Mouse (Mus musculus) embryonic stem cell, embryonic (primary cell): ENCODE results near the gene Kcnq1.

ENCODE experiments used
- CTCF ChIA-PET, 4 experiments: fragments of 300-600 bp in 2 of 4; fragments of 350-600 bp in 2 of 4; sonication (Branson Sonifier 250); formaldehyde crosslinking; loops; one replicate each; lab custom pipeline; 2022; ENCODE audit warnings: inconsistent platforms in 2 of 4; lab: Charles Lee
- POLR2A ChIA-PET, 4 experiments: fragments of 300-600 bp in 2 of 4; fragments of 350-600 bp in 2 of 4; sonication (Branson Sonifier 250); formaldehyde crosslinking; loops; one replicate each; lab custom pipeline; 2022; ENCODE audit warnings: antibody characterized with exemption in 4 of 4, inconsistent platforms in 1 of 4; lab: Charles Lee

Gene Kcnq1

GRCm38 (mm10) chr7:143466099-143466677 is 360.0 kb downstream of the Kcnq1 start:
- POLR2A ChIA-PET, result interaction anchor here (0.5 to 5.6 kb wide), 34 partner anchors 9 to 903 kb away, joined by 3 to 54 read pairs (median 5); partner anchors contain the start of genes Nap1l4 (in 2 of the 4), Cars (in 1 of the 4), Cd81 (in 1 of the 4) and Phlda2 (in 1 of the 4)

GRCm38 (mm10) chr7:143467714-143468113 is 361.6 kb downstream of the Kcnq1 start:
- ChIA-PET CTCF (interaction anchor here (0.6 to 19.7 kb wide), 23 partner anchors 9 to 730 kb away, joined by 3 to 679 read pairs (median 4); partner anchors contain the start of gene Phlda2 (in 1 of the 4)), POLR2A (interaction anchor here in 3 of 4 experiments (0.5 to 5.6 kb wide), 15 partner anchors 9 to 462 kb away, joined by 3 to 54 read pairs (median 3); no protein-coding TSS in a partner anchor)

More at GRCm38 (mm10) chr7:143466099-143466677, 360.0 kb downstream of the Kcnq1 start:
- CTCF ChIA-PET, result interaction anchor here (0.5 to 19.7 kb wide), 110 partner anchors 8 to 549 kb away, joined by 3 to 679 read pairs (median 4); partner anchors contain the start of genes Trpm5 (in 3 of the 4), Phlda2 (in 2 of the 4), Cars (in 1 of the 4) and Cd81 (in 1 of the 4)

- ChIA-PET CTCF (interaction anchor here (0.5 to 19.7 kb wide), 66 partner anchors 8 to 575 kb away, joined by 3 to 679 read pairs (median 4); partner anchors contain the start of genes Cdkn1c (in 2 of the 4), Trpm5 (in 2 of the 4) and Mrgpre (in 1 of the 4)), POLR2A (interaction anchor here in 3 of 4 experiments (0.5 to 1.8 kb wide), 21 partner anchors 9 to 375 kb away, joined by 3 to 12 read pairs (median 3); partner anchors contain the start of genes Cars (in 1 of the 3), Cdkn1c (in 1 of the 3) and Trpm5 (in 1 of the 3))
These were observed 363.8 kb downstream of the Kcnq1 start for GRCm38 (mm10) chr7:143469946-143470345.

GRCm38 (mm10) chr7:143473347-143474101 is 367.4 kb downstream of the Kcnq1 start, which contains the start of gene Slc22a18:
Gene Slc22a18, plus strand, starts transcription at chr7:143473736.
- ChIA-PET CTCF (interaction anchor here in 3 of 4 experiments (0.6 to 19.7 kb wide), 19 partner anchors 9 to 380 kb away, joined by 3 to 679 read pairs (median 4); partner anchors contain the start of genes Phlda2 (in 2 of the 3) and Trpm5 (in 1 of the 3)), POLR2A (interaction anchor here in 2 of 4 experiments (0.7 to 3.5 kb wide), 17 partner anchors 9 to 420 kb away, joined by 3 to 23 read pairs (median 5); partner anchors contain the start of genes Cars (in 2 of the 2), Cdkn1c (in 2 of the 2), Nap1l4 (in 1 of the 2) and Phlda2 (in 1 of the 2))

- ChIA-PET CTCF (interaction anchor here (0.5 to 19.7 kb wide), 33 partner anchors 8 to 1647 kb away, joined by 3 to 679 read pairs (median 4); partner anchors contain the start of gene Phlda2 (in 2 of the 4)), POLR2A (interaction anchor here in 3 of 4 experiments (0.5 to 3.5 kb wide), 24 partner anchors 8 to 526 kb away, joined by 3 to 23 read pairs (median 4); partner anchors contain the start of genes Cdkn1c (in 2 of the 3), Phlda2 (in 2 of the 3), Cars (in 1 of the 3) and Cd81 (in 1 of the 3))
These were observed 368.6 kb downstream of the Kcnq1 start for GRCm38 (mm10) chr7:143474811-143475210.

- POLR2A ChIA-PET, result interaction anchor here in 2 of 4 experiments (0.6 to 3.5 kb wide), 13 partner anchors 9 to 353 kb away, joined by 3 to 23 read pairs (median 5); partner anchors contain the start of genes Cdkn1c (in 2 of the 2), Cars (in 1 of the 2), Nap1l4 (in 1 of the 2) and Phlda2 (in 1 of the 2)
- CTCF ChIA-PET, result interaction anchor here (0.6 to 19.7 kb wide), 32 partner anchors 8 to 403 kb away, joined by 3 to 679 read pairs (median 4); partner anchors contain the start of gene Phlda2 (in 2 of the 4)
These were observed 369.7 kb downstream of the Kcnq1 start for GRCm38 (mm10) chr7:143475876-143476275.
